Mouse (Mus musculus): Measurements from ENCODE around the gene Carns1. TPM values are rescaled to one million over a fixed set of nuclear protein-coding genes. Genes with fewer than 3 reads are reported as not detected.

The Carns1 gene
- not detected in 2 replicates for polyA plus RNA-seq (2012)

DNA sequence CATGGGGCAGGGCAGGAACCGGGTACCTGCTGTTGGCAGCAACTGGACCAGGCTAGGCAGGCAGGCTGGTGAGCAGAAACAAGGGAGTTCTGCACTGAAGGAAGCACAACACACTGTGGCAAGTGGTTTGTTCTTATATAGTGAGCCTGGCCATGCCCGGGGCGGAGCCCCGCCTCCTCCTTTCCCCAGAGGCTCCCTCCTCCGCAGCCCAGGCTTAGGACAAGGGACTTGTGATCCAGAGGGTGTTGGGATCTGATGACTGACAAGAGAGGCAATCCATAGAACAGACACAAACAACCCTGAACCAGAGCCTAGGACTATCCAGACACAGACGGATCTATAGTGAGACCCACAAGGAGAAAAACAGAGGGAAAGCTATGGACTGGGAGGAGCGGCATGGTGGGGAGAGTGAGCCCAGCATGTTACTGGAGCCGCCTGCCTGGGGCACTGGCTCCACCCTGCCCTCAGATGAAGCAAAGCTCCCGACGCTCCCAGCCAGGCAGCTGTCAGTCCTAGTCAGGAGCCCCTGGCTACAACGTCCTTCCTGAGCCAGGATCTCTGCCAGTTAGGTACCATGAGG lies at the start of gene Carns1:
Gene Carns1 (minus strand): TSS at position 112 of the 580 bp plus-strand sequence.
- Histone ChIP-seq H3K9me3 (ENCODE audit: control insufficient read depth, low read length) (no peaks in the 10 kb centered on the region), H3K4me1 (ENCODE audit: control insufficient read depth) (peaks cover 29% of the 10 kb centered on the region), H3K36me3 (ENCODE audit: control insufficient read depth) (no peaks in the 10 kb centered on the region), H3K27me3 (ENCODE audit: control insufficient read depth) (peaks cover 31% of the 10 kb centered on the region), H3K4me3 (replicated peaks) (no peak within 1 kb of the TSS)
- no peak for TF ChIP-seq GATA1 (IDR thresholded peaks at IDR 0.05; ENCODE audit: low read length)
- no peak for TF ChIP-seq TAL1 (IDR thresholded peaks at IDR 0.05; ENCODE audit: low read length)

DNA sequence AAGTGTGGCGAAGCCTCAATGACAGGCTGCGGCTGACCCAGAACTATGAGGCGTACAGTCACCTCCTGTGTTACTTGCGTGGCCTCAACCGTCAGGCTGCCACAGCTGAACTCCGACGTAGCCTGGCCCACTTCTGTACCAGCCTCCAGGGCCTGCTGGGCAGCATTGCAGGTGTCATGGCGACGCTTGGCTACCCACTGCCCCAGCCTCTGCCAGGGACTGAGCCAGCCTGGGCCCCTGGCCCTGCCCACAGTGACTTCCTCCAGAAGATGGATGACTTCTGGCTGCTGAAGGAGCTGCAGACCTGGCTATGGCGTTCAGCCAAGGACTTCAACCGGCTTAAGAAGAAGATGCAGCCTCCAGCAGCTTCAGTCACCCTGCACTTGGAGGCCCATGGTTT lies 46.9 kb upstream of the Carns1 start:
- H3K27me3 ChIP-seq (ENCODE audit: control insufficient read depth): peaks cover 83% of the 10 kb centered on the region

DNA sequence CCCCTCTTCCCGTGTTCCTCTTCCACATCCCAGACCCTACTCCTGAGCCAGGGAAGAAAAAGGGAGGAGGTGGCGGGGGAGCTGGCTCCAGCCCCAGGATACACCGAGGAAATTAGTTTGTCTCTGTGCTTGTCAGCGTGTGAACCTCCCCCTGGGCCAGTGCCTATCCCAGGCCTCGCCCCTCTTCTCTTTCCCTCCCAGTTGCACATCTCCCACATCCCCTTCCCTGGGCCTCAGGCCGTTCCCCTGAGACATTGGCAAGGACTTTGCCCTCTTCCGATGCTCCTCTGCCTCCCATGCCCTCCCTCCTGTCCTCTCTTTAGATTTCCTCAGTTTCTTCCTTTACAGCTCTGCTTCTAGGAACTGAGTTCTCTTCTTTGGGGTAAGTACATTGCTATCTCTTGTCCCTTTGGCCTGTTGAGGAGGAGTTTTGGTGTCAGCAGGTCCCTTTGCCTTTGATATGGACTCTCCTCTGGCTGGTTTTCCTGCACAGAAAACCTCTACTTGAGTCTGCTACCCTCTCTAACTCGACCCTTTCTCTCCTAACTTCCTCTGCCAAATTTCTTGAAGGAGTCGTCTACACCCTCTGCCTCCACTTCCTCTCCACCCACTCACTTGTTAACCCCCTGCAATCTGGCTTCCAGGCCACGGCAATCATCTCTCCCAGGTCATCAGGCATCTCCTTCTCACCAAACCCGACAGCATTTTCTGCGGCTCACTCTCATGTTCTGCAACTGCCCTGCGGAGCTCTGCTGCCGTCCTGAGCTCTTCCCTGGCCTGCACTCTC lies 45.9 kb upstream of the Carns1 start:
- no peak overlapping the region for H3K4me3 ChIP-seq (replicated peaks)
- TF ChIP-seq GATA1 (IDR thresholded peaks at IDR 0.05; ENCODE audit: low read length): no peak
- no peak for TF ChIP-seq TAL1 (IDR thresholded peaks at IDR 0.05; ENCODE audit: low read length)
- H3K4me1 ChIP-seq (ENCODE audit: control insufficient read depth): peaks cover 29% of the 10 kb centered on the region
- no peaks in the 10 kb centered on the region for H3K36me3 ChIP-seq (ENCODE audit: control insufficient read depth)
- H3K9me3 ChIP-seq (ENCODE audit: control insufficient read depth, low read length): no peaks in the 10 kb centered on the region; the same call in 1 of the 2 replicates
- peaks cover 85% of the 10 kb centered on the region for H3K27me3 ChIP-seq (ENCODE audit: control insufficient read depth)

More for the DNA sequence above, 46.9 kb upstream of the Carns1 start:
- Histone ChIP-seq H3K4me1 (ENCODE audit: control insufficient read depth) (peaks cover 29% of the 10 kb centered on the region), H3K9me3 (ENCODE audit: control insufficient read depth, low read length) (no peaks in the 10 kb centered on the region), H3K4me3 (replicated peaks) (no peak overlapping the region), H3K36me3 (ENCODE audit: control insufficient read depth) (no peaks in the 10 kb centered on the region)
- TF ChIP-seq GATA1 (IDR thresholded peaks at IDR 0.05; ENCODE audit: low read length) (no peak), TAL1 (IDR thresholded peaks at IDR 0.05; ENCODE audit: low read length) (no peak)

DNA sequence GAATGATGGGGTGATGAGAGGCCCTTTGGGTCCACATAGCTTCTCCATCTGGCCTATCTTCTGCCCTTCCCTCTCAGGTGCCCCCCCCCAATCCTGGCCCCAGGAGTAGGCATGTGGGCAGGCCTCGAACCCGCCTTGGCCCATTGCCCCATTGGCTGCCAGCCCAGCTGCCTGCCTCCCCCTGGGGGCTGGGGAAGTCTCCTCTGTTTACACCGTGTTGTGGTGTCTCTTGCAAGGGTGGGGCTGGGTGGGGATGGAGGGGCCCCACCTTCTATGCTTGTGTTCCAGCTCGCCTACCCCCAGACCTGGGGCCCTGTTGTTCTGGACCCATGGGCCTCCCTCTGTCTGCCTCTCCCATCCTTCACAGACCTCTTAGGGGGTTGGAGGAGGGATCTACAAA lies 45.1 kb upstream of the Carns1 start:
- Histone ChIP-seq H3K36me3 (ENCODE audit: control insufficient read depth) (no peaks in the 10 kb centered on the region), H3K9me3 (ENCODE audit: control insufficient read depth, low read length) (no peaks in the 10 kb centered on the region; the same call in 1 of the 2 replicates), H3K4me3 (replicated peaks) (no peak overlapping the region), H3K27me3 (ENCODE audit: control insufficient read depth) (peaks cover 87% of the 10 kb centered on the region), H3K4me1 (ENCODE audit: control insufficient read depth) (peaks cover 29% of the 10 kb centered on the region)
- TF ChIP-seq GATA1 (IDR thresholded peaks at IDR 0.05; ENCODE audit: low read length) (no peak), TAL1 (IDR thresholded peaks at IDR 0.05; ENCODE audit: low read length) (no peak)

DNA sequence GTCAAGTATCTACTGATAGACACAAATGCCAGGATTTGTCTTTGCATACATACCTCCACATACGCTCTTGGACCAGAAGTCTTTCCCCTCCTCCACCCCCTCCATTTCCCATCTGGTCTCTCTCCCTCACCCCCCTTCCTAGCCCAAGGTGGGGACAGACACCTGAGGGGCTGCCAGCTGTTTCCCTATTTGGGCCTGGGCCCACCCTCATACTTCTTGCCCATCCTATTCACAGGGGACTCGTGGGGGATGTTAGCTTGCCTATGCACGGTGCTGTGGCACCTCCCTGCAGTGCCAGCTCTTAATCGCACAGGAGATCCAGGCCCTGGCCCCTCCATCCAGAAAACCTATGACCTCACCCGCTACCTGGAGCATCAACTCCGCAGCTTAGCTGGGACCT lies 44.7 kb upstream of the Carns1 start:
- no peak for TF ChIP-seq TAL1 (IDR thresholded peaks at IDR 0.05; ENCODE audit: low read length)
- no peak for TF ChIP-seq GATA1 (IDR thresholded peaks at IDR 0.05; ENCODE audit: low read length)
- no peaks in the 10 kb centered on the region for H3K36me3 ChIP-seq (ENCODE audit: control insufficient read depth)
- peaks cover 89% of the 10 kb centered on the region for H3K27me3 ChIP-seq (ENCODE audit: control insufficient read depth)
- H3K4me3 ChIP-seq (replicated peaks): no peak overlapping the region
- peaks cover 31% of the 10 kb centered on the region for H3K4me1 ChIP-seq (ENCODE audit: control insufficient read depth)
- H3K9me3 ChIP-seq (ENCODE audit: control insufficient read depth, low read length): peaks cover 1% of the 10 kb centered on the region; the same call in 1 of the 2 replicates

DNA sequence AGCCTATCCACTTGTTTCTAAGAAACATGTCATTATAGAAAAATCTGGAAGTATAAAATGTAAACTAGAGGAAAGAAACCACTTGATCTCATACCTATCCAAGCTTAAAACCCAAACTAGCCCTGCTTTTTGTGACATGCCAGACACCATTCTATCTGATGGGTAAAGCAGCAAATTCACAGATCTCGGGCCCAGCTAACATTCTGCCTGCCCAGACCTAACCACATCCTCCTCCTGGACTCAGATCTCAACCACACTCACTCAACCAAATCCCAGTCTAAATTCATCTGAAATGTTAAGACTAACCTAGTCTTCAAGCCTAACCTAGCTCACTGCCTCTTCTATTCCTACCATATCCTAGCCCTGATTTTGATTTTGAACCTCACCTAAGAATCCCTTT lies 43.5 kb upstream of the Carns1 start:
- TF ChIP-seq TAL1 (IDR thresholded peaks at IDR 0.05; ENCODE audit: low read length) (no peak), GATA1 (IDR thresholded peaks at IDR 0.05; ENCODE audit: low read length) (no peak)
- H3K36me3 ChIP-seq (ENCODE audit: control insufficient read depth): no peaks in the 10 kb centered on the region
- H3K27me3 ChIP-seq (ENCODE audit: control insufficient read depth): peaks cover 97% of the 10 kb centered on the region
- H3K4me3 ChIP-seq (replicated peaks): no peak overlapping the region
- H3K9me3 ChIP-seq (ENCODE audit: control insufficient read depth, low read length): peaks cover 5% of the 10 kb centered on the region; the same call in 1 of the 2 replicates
- peaks cover 35% of the 10 kb centered on the region for H3K4me1 ChIP-seq (ENCODE audit: control insufficient read depth)

DNA sequence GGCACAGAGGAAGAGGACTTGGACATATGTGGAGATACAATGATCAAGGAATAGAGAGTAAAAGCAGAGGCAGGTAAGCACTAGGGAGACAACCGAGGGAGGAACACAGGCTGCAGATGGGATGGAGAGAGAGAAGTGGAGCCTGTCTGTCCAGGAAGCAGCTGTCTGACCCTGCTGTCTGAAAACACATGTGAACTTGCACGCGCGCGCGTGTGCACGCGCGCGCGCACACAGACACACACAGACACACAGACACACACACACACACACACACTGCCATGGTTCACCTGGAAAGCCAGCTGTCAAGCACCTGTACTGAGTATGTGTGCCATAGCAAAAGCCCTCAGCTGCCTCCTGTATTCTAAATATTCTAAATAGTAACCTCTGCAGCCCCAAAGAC lies 43.0 kb upstream of the Carns1 start:
- TF ChIP-seq GATA1 (IDR thresholded peaks at IDR 0.05; ENCODE audit: low read length): no peak
- TF ChIP-seq TAL1 (IDR thresholded peaks at IDR 0.05; ENCODE audit: low read length): no peak
- H3K36me3 ChIP-seq (ENCODE audit: control insufficient read depth): no peaks in the 10 kb centered on the region
- peaks cover 7% of the 10 kb centered on the region; the same call in 1 of the 2 replicates for H3K9me3 ChIP-seq (ENCODE audit: control insufficient read depth, low read length)
- H3K4me3 ChIP-seq (replicated peaks): no peak overlapping the region
- peaks cover 31% of the 10 kb centered on the region for H3K4me1 ChIP-seq (ENCODE audit: control insufficient read depth)
- peaks cover 98% of the 10 kb centered on the region for H3K27me3 ChIP-seq (ENCODE audit: control insufficient read depth)

DNA sequence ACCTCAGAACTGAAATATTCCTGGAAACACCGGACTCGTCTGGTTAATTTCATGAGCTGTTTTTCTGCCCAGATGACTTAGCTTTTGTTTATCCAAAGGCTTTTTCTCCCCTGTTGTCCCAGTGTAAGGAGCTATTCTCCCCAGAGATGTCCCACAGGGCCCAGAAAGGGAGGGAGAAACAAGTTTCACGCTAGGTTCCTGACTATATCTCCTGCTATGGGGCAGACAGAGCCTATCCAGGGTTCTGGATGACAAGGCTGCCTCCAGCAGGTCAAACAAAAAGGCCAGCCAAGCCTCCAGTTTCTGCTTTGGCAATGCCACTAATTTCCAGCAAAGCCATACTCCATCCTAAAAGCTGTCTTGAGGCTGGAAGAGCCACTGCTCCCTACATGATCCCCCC lies 42.6 kb upstream of the Carns1 start:
- H3K4me3 ChIP-seq (replicated peaks): no peak overlapping the region
- H3K27me3 ChIP-seq (ENCODE audit: control insufficient read depth): peaks cover 100% of the 10 kb centered on the region
- H3K36me3 ChIP-seq (ENCODE audit: control insufficient read depth): no peaks in the 10 kb centered on the region
- H3K9me3 ChIP-seq (ENCODE audit: control insufficient read depth, low read length): peaks cover 7% of the 10 kb centered on the region; the same call in 1 of the 2 replicates
- TF ChIP-seq GATA1 (IDR thresholded peaks at IDR 0.05; ENCODE audit: low read length): no peak
- no peak for TF ChIP-seq TAL1 (IDR thresholded peaks at IDR 0.05; ENCODE audit: low read length)
- H3K4me1 ChIP-seq (ENCODE audit: control insufficient read depth): peaks cover 28% of the 10 kb centered on the region

DNA sequence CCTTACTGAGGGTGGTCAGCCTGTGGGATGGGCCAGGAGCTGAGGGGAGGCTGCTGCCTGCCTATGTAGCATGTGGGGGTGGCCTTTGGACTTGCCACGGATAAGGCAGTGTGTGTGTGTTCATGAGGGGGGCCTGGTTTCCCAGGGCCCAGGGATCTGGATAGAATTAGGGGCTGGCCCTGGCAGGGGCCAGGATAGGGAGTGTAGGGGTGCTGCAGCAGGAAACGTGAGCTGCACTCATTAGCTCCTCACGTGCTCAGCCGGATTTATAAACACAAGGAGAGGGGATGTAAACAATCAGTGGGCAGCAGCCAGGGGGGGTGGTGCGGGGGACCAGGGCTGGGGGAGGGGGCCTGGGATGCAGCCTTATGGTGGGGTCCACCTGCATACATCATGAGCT lies 41.9 kb upstream of the Carns1 start:
- Histone ChIP-seq H3K36me3 (ENCODE audit: control insufficient read depth) (no peaks in the 10 kb centered on the region), H3K9me3 (ENCODE audit: control insufficient read depth, low read length) (peaks cover 7% of the 10 kb centered on the region; the same call in 1 of the 2 replicates), H3K4me1 (ENCODE audit: control insufficient read depth) (peaks cover 22% of the 10 kb centered on the region), H3K4me3 (replicated peaks) (no peak overlapping the region), H3K27me3 (ENCODE audit: control insufficient read depth) (peaks cover 100% of the 10 kb centered on the region)
- TF ChIP-seq GATA1 (IDR thresholded peaks at IDR 0.05; ENCODE audit: low read length): no peak
- TF ChIP-seq TAL1 (IDR thresholded peaks at IDR 0.05; ENCODE audit: low read length): no peak

Data from erythroblast, embryonic 14.5 days (primary cell).